Mouse (Mus musculus) lung, postnatal 4 days (tissue): ENCODE measurements at regions not wholly inside any gene's neighbourhood (a gene's known extent, or its start where the extent isn't known, plus 50 kb on each side); places are given as distances from the start of the nearest gene placed in this dataset.
A peak's percentile ranks its signal among the peaks of the same experiment; 100 is the strongest.
"Not testable (repeated sequence)": the region's sequence is repeated elsewhere in the genome, so short reads cannot be mapped to it uniquely, and the experiment has no call there.

ENCODE experiments used
- DNase-seq, 2 experiments: peaks; one replicate each; pipeline ENCODE4 v3.0.0; 2021

DNA sequence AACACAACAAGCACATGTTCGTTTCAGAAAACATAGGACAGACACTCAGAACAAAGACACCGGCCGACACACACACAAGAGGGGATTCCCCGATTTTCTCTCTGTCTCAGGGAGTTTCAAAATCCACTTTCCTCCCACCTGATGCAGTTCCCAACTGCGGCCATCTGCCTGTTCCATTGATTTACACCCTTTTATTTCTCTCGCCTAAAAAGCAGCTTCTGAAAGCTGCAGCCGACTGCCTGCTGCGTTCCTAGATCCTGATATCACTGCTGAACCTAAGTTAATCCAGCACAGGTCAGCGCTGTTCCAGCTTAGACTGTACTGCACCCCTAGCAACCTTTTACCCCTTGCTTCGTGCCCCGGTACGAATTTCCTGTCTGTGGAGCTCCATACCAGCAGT is 237.0 kb downstream of the Impad1 start:
- DNase-seq: no peak

DNA sequence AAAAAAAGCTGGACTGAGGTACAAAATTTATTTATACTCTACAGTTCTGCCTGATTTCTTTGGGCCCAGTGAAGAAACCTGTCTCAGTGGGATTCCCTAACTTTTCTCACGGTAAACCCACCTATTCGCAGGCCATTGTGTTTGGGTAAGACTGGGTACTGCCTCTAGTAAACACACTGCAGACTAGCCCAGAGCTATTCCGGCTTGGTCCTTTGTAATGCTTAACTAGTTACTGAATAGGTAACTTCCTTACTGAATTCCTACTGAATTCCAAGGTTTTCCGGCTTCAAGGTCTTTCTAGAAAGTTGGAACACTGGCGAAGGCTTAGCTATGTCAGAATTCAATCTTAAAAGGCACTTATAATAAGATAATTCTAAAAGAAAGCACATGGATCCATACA is 242.9 kb downstream of the Impad1 start:
- no peak for DNase-seq

DNA sequence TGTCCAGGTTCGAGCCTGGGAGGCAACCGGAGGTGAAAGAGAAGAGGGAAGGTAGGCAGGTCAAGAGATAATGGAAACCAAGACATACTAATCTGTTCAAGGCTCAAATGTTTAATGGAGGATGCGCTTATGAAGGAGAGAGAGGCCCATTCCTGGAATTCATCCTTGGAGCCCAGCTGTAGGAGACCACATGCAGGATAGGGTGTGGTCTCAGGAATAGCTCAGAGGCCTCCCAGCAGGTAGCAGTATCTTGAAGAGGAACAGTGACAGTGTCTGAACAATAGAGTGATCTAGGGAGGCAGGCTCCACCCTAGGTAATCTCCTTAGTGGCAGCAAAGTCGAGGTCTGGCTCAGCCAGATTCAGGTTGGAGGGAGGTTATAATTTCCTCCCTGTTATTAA is 243.3 kb downstream of the Impad1 start:
- no peak for DNase-seq

DNA sequence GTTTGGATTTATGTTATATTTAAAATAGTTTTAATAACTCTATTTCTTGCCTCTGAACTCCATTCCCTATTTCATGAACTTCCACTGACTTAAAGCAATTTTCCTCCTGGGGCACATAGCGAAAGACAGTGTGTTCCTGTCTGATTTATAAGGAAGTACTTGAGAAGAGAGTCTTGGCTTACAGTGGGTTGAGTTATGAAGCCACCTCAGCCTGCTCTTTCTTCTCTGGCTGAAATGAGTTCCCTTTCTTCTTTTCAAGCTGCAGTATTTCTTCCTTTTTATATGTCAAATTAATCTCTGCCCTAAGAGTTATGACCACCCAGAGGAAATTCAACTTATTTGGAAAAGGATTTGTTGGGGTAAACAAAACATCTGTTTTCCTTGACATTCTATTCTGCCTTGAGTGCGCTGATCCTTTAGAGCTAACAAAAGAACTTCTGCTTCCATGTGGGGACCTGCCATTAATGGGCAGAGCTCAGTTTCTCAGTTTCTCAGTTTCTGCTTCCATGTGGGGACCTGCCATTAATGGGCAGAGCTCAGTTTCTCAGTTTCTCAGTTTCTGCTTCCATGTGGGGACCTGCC is 255.9 kb downstream of the Impad1 start:
- no peak for DNase-seq

DNA sequence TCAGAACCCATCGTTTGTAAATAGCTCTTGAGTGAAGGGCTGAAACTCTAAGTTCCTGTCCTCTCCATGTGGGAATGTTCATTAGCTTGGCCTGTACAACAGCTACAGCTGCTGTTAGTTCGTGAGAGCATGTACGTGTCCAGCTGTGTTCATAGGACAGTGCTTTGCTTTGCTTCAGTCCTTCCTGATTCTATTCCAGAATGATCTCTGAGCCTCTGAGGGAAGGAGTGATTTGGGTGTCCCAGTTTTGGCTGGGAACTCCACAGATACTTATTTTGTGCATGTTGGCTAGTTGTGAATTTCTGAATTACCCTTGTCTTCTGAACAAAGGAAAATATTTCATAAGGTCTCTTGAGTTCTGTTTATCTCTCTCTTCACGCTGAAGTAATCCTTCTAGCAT is 261.0 kb downstream of the Impad1 start:
- DNase-seq: no peak

DNA sequence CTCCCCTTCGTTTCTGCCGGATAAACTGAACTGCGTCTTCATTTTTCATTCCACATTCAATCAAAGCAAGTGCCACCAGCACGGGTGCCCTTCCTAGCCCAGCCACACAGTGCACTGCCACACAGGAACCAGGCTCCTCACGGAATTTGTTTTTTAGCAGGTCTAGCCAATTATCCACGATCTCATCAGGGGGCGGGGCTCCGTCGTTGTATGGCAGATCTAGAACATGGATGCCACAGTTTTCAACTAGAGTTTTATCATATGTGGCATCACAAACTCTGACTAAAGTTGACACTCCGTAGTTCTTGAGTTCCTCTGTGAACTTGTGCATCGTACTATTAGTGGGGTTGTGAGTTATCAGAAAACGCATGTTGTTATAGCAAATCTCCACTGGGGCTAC is 264.8 kb downstream of the Impad1 start:
- DNase-seq: no peak

DNA sequence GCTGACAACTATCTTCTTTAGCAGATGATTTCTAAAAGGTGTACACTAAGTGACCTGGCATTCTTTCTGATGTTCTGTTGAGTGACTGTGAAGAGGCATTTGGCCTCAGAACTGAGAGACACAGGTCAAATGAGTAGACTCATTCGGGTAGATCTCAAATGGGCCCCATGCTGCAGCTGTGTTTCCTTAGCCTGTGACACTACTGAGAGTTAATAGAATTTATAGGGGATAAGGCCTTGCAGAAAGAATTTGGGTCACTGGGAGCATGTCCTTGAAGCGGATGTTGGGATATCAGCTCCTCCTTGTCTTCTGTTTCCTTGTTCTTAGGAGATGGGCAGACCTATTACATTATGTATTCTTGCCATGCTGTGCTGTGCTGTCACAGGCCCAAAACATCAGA is 271.4 kb downstream of the Impad1 start:
- DNase-seq: no peak

DNA sequence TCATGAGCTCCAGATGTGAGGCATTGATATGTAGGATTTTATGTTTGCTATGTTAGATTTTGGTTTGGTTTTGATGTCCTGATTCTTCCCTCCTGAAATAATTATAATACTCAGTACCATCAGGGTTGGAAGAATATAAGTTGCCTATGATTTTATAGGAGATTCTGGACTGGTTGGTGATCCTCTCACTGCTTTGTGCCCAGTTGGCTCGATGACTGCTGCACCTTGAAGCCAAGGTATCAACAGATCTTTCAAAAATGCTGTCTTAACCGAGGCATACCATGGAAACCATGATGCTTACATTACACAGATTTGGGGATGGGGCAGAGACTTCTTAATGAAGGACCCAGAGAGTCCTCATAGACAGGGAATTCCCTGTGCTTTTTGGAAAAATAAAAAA is 274.4 kb downstream of the Impad1 start:
- DNase-seq: no peak

DNA sequence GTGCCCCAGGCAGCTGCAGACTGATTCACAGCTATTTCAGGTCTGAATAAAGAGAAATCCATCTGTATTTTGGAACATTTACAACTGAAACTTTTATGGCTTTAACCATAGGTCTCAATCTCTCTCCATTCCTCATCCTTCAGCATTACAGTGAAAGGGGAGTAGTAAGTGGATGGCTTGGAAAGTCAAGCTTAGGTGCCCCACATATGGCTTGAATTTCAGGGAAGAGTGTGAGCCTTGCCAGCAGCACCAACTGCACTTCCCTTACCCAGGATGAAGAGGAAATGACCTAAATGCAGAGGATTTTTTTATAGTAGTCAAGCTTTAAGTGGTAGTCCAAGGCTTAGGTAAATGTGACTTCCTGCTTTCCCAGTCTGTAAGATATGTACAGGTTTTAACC is 279.8 kb downstream of the Impad1 start:
- no peak for DNase-seq

DNA sequence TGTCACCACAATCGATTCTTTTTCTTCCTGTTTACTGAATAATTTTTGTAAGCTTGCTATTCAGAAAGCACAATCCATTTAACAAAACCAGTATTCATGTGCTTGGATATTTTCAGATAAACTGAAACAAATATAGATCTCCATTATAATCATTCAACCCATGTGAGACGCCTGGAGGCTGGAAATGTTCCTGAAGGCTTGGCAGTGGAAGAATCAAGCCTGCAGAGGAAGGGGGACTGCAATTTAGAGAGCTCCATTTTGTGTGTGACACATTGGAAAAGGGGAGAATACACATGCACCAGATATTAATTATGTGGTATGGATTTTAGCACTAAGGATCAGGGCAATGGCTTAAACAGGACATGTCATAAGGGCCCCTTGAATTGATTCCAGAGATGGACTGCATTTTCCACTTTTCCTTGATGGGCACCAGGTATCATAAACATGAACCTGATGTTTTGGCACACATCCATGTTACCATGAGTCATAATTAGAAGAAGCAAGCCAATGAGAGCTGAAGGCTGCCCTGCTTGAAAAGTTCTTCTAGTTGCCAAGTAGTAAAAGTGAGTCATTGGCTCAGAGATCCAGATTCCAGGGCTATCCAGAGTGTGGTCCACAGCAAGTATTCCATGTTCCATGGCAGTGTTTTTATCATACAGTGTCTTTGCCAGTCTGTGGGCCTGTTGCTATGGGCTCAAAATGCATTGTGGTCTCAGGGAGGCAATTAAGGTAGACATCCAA is 282.8 kb downstream of the Impad1 start:
- DNase-seq: no peak

DNA sequence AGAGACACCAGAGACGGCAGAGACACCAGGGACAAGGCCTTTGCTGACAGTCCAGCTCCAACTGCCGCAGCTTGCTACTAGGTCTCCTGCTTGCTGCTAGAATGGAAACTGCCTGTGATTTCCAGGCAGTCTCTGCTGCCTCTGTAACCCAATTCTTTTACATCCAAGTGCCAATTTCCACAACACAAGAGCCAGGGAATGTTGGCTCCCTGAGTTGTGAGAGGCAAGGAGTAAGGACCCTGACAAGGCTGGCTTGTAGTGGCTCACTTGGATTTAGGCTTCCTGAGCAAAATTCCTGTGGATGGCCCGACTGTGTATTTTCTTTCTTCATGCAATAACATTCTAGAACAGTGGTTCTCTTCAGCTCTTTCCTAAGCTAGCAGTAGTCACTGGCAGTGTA is 283.9 kb downstream of the Impad1 start:
- no peak for DNase-seq

DNA sequence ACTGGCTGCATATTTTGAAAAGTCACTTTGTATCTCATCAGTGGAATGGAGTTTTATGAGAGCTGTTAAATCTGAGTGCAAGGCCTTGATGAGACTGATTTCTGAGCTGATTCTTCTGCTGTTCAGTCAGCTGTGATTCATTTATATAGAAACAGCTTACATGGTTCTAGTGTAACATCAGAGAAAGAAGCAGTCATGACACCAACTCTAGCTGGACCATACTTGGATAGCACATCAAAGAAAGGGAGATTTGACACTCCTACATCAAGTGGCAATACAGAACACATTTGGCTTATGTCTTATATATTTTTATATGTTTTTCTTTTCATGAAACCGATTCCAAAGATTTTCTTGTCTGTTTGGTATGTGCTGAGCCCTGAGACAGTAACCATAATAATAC is 296.0 kb downstream of the Impad1 start:
- no peak for DNase-seq

DNA sequence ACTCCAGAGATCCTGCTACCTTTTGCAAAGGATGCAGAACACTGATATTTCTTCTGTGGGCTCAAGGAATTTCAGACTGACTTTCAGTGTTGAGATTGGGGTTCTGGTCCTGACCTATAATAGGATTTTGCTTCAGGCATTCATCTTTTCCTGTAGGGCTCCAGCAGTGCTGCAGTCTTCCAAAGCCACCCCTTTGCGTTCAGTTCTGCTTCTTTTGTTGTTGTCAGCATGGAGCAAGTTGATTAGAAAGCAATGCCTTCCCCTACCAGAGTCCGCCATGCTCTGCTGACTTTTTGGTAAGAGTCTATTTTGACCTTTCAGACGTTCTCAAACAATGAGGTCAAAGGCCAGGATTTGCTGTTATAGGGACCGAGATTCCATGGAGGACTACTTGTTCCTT is 297.0 kb downstream of the Impad1 start:
- DNase-seq: no peak

DNA sequence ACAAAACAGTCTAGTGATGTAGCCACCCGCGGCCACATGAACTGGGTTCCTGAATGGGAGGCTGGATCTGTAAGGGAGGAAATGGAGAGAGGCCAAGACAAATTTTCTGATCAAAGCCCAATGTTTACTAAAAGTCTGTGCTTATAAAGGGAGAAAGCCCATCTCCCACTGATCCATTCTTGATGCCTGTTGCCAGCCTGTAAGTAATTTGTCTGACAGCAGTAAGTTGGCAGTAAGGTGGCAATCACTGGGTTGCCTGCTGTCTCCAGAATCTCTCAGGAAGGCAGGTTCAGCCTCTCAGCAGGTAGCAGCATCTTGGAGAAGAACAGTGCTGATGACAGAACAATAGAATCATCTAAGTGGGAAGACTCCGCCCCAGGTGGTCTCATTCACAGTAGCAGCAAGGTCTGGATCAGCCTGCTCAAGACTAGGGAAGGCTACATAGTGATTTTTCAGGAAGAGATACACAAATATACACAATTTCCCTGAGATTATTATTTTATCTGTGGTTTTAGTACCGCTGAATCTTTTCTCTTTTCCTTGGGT is 327.9 kb downstream of the Impad1 start:
- DNase-seq: no peak

DNA sequence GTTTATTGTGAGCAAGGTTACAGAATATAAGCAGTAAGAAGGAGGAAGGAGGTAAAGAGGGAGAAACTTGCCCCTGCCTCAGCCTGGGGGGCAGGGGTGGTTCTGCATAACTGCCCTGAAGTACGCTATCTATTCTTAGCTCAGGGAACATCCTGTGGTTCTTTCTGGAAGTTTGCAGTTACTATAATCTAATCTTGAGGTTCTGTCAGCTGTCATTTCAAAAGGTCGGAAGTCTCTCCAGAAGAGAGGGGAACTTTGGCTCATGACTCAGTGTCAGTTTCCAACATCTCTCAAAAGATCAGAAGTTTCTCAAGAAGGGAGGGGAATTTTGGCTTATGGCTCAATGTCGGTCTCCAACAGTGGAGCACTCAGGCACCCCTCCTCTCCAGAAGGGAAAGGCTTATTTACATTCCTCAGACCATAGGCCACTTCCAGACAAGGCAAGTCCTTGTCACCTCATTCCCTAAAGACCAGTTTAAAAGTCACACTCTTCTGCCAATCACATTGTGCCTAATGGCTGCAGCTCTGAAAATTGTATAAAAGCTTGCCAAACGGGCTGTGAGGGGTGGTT is 328.9 kb downstream of the Impad1 start:
- DNase-seq: peak; percentile 6 to 37

DNA sequence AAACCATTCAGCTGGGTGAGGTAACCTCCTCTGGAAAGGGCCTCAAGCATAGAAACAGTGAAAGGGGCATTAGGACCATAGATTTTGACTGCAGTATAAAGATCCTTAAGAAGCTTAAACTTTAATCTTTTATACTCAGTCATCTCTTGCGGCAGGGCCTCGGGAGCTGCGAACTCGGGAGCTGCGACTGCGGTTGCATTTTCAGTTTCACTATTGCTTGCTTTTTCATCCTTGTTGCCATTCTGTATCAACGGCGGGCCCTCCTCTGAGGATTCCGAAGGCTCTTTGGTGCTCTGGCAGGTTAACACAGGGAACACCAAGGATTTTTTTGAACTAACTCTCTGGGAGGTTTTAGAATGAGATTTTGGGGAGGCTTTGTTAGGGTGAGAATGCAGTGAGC is 333.9 kb downstream of the Impad1 start:
- no peak for DNase-seq

DNA sequence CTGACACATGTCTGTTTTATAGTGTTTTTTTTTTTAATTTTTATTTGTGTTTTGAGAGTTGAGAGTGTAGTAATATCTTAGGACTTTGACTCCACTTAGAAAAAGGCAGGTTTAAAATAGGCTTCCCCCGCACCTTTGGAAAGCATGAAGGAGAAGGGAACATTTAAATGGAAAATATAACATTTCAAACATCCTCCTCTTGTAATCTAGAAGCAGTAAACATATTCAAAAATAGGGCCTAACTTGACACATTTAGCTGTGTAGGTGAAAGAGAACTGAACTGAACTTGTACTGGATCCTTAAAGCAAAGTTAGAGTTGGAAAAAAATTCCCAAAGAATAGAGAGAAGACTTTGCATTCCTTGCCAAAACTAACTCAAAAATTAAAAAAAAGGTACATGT is 343.1 kb downstream of the Impad1 start:
- no peak for DNase-seq

DNA sequence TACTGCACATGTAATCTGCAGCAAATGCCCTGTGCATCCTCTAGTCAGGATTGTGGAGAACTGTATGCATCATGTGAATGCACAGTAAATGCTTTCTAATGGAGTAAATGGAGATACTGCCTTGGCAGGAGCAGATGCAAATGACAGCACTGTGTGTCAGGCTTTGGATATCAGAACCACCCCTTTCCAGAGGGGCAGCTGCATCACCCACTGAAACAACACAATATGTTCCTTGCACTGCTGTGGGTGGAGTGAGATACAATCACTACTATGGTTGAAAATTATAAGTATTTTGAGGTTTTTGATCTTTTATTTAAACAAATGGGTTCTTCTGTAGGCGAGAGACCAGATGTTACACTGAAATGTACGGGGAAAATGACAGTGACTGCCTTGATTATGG is 350.5 kb downstream of the Impad1 start:
- DNase-seq: no peak

DNA sequence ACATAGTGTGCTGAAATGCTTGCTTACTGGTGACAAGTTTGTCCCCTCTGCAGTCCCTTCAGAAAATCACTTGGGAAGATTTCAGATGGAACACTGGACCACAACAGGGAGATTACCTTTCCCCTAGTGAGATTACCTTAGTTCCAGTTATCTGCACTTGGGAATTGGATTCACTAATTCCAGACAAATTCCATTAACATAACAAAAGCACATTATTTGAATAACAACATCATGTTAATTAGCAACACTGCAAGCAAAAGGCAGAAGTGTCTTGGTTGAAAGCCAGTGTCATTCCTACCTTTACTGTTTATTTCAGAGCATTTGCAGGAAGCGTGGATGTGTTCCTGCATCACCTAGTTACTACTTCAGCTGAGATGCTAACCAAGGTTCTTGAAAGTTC is 355.6 kb downstream of the Impad1 start:
- no peak for DNase-seq

DNA sequence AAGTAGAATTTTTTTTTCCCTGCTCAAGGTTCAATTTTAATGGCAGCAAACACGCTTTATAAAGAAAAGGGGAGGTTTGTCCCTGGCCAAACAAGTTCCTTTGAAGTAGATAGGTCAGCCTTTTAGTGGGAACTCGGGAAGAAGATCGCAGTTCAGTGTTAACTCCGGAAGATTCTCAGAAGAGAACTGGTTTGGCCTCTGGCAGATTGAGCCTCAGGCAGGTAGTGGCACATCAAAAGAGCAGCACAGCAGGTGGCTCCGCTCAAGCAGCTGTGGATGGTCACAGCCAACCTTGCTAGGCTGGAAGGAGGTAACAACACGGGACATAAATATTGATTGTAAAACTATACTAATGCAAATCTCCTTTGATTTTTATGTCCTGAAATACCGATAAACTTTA is 347.2 kb upstream of the Sdr16c6 start:
- DNase-seq: not testable (repeated sequence)

DNA sequence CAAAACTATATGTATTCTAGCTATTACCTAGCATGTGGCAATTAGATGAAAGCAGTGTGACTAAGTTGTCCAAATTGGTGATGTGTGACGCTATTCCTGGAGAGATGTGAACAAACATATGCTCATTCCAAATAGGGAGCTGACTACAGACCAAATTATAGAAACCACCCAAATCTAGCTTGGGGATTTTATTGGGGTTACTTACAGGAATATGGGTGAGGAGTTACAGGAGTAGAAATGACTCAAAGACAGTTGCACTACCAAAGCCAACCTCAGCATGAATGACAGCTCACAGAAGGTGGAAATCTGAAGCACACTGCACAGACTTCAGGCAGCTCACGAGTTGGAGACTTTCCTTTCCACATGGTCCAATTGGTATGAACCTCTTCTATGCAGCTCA is 326.5 kb upstream of the Sdr16c6 start:
- DNase-seq: no peak

DNA sequence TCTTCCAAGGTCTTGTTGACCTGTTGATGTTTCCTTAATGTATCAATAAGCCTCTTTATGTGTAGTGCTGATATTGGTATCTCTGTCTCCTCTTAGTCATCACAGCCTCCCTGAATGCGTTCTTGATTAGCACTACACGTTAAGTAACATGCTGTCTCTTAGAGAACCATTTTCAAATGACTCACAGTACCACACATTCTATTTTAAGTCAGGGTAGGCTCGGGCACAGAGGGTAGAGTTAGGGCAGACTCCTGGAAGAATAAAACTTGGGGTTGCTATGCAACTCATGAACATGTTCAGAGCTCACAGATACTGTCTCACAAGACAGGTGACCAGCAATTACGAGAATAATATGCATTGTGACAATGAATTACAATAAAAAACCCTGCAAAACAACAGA is 320.1 kb upstream of the Sdr16c6 start:
- DNase-seq: no peak

DNA sequence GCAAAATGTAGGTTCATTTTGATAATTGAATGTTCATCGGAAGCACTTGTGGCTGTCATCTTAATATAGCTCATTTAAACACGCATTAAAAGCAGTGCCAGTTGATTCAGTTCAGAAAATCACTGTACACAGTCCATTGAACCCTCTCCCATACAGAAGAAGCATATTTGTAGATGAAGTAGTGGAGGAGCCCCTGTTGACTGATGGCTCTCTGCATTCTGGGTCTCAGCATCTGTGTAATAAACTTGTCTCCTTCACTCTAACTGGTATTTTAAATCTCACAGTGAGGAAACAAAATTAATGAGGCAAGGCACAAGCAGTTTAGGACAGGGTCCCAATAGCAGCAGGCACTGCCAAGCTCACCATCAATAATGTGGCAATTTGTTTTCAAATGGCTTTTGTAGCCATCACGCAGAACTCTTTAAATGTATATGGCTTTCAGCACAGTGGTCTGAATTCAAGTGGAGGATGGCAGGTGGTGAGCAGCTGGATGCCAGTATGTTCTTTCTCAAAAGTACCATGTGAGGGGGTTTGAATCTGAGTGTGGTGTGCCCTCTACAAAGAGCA is 302.8 kb upstream of the Sdr16c6 start:
- no peak for DNase-seq

DNA sequence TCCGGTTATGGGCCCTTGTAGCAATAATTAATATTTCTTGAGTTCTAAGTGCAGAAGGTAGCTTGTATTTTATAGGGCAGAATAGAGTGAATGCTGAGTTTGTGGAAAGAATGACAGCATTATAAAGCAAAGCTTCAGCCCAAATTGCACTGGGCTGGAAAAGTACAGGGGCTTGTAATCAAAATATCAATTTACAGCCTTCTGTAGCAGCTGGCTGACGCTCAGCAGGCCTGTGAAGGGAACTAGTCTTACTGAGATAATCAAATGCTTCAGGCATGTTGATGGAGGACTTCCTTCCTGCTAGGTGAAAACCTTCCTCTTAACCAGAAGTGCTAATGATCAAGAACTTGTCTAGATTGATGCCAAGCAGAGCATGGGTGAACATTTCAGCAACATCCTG is 257.9 kb upstream of the Sdr16c6 start:
- DNase-seq: no peak
